Mouse (Mus musculus) lung, embryonic 14.5 days (tissue): ENCODE measurements at regions not wholly inside any gene's neighbourhood (a gene's known extent, or its start where the extent isn't known, plus 50 kb on each side); places are given as distances from the start of the nearest gene placed in this dataset.

Source experiments
- ATAC-seq: fragments of 200-750 bp; cut with Nextera tagmentation; 2 replicates; pipeline ENCODE4 v1.8.0; 2017; ENCODE audit warnings: mild to moderate bottlenecking, moderate TSS enrichment, moderate library complexity; ENCODE audit not compliant: insufficient read depth
- DNase-seq: peaks from one replicate; pipeline ENCODE4 v3.0.0-alpha.2; 2015
- H3K27ac ChIP-seq: fragments of 300-500 bp; sonication (generic); 2 replicates; pipeline ENCODE4 v1.5.1; 2014; ENCODE audit warnings: low read depth, mild to moderate bottlenecking, moderate library complexity
- H3K27me3 ChIP-seq: fragments of 300-500 bp; sonication (generic); 2 replicates; pipeline ENCODE4 v1.6.1; 2014; ENCODE audit warnings: low read length, control low read depth; ENCODE audit not compliant: insufficient read depth
- H3K36me3 ChIP-seq: fragments of 300-500 bp; sonication (generic); 2 replicates; pipeline ENCODE4 v1.6.1; 2014; ENCODE audit warnings: control low read depth; ENCODE audit not compliant: insufficient read depth
- H3K4me1 ChIP-seq: fragments of 300-500 bp; sonication (generic); 2 replicates; pipeline ENCODE4 v1.6.1; 2014; ENCODE audit warnings: antibody characterized with exemption, control low read depth; ENCODE audit not compliant: insufficient read depth
- H3K4me2 ChIP-seq: fragments of 300-500 bp; sonication (generic); 2 replicates; pipeline ENCODE4 v1.6.1; 2014; ENCODE audit warnings: mild to moderate bottlenecking
- H3K4me3 ChIP-seq: fragments of 300-500 bp; sonication (generic); 2 replicates; pipeline ENCODE4 v1.5.1; 2014; ENCODE audit warnings: low read depth, low read length
- H3K9ac ChIP-seq: fragments of 300-500 bp; sonication (generic); 2 replicates; pipeline ENCODE4 v1.6.1; 2014
- H3K9me3 ChIP-seq: fragments of 300-500 bp; sonication (generic); 2 replicates; pipeline ENCODE4 v1.6.1; 2016; ENCODE audit warnings: low read depth, low read length, control low read depth
- CTCF ChIP-seq: IDR thresholded peaks from 2 replicates; pipeline ENCODE4 v1.5.1; 2016; ENCODE audit warnings: antibody characterized with exemption, low read depth
- WGBS: fragments of 180-500 bp; shearing (Covaris S2); extraction: QIAGEN DNeasy Blood & Tissue Kit; methylation state at CpG from one replicate; pipeline ENCODE4 v1.1.7; 2014; 5-methylcytosine and 5-hydroxymethylcytosine counted together

DNA sequence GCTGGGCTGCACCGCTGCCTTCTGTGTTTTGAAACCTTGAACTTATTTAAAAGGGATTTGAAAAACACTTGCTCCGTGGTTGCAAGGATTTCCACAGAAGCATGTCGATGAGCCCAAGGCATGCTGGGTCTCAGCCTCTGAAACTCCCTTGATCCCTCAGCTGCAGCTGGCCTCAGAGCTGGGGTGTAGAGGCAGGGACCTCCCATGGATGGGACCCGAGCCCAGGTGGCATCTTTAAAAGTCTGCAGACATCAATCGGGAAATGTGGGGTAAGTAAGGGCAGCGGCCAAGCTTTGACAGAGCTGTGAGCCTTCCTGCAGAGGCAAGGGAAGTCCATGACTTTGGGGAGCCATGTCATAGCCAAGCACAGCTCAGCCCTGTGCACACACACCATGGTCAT, 207.1 kb downstream of the Cdc5l start:
- no peak for ATAC-seq
- 40% methylated on average over 6 of the region's 6 CpGs for WGBS

DNA sequence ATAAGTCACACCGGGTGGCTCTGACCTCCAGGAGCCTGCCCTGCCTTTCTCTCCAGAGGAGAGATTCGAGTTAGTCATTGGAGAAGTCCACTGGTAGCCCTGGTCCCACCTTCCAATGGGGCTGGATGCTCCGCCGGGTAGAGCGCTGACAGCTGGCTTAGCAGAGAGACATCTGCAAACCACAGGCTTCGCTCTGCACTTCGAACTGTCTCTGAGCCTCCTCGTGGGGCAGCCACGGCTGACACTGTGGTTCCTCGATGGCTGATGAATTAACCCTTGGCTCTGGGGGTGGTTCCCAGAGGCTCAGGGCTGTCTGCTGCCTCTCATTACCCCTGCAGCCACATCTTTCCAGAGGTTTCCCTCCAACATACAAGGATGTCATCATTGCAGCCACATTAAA, 211.9 kb downstream of the Cdc5l start:
- H3K27me3 ChIP-seq: no peaks in the 10 kb centered on the region
- H3K9me3 ChIP-seq: no peaks in the 10 kb centered on the region
- no peak overlapping the region for H3K27ac ChIP-seq
- H3K36me3 ChIP-seq: no peaks in the 10 kb centered on the region
- no peak overlapping the region for H3K9ac ChIP-seq
- no peak for TF ChIP-seq CTCF
- H3K4me3 ChIP-seq: no peak overlapping the region
- WGBS: 45% methylated on average over 10 of the region's 10 CpGs
- ATAC-seq: no peak
- H3K4me1 ChIP-seq: no peaks in the 10 kb centered on the region
- DNase-seq: no peak
- H3K4me2 ChIP-seq: no peak overlapping the region

More for the DNA sequence above, 207.1 kb downstream of the Cdc5l start:
- Histone ChIP-seq H3K4me1 (no peaks in the 10 kb centered on the region), H3K27me3 (no peaks in the 10 kb centered on the region), H3K27ac (no peak overlapping the region), H3K4me2 (no peak overlapping the region), H3K9me3 (no peaks in the 10 kb centered on the region), H3K4me3 (no peak overlapping the region), H3K36me3 (no peaks in the 10 kb centered on the region), H3K9ac (no peak overlapping the region)
- DNase-seq: no peak
- TF ChIP-seq CTCF: no peak

GRCm38 (mm10) chr17:45217126-45217525, 216.4 kb downstream of the Cdc5l start:
- no peak for TF ChIP-seq CTCF
- DNase-seq (no peak), ATAC-seq (no peak)
- no peak overlapping the region for H3K27ac ChIP-seq
- H3K9ac ChIP-seq: no peak overlapping the region
- no peaks in the 10 kb centered on the region for H3K36me3 ChIP-seq
- WGBS: 80% methylated on average over 5 of the region's 5 CpGs
- H3K4me3 ChIP-seq: no peak overlapping the region
- no peaks in the 10 kb centered on the region for H3K4me1 ChIP-seq
- no peak overlapping the region for H3K4me2 ChIP-seq
- no peaks in the 10 kb centered on the region for H3K9me3 ChIP-seq
- no peaks in the 10 kb centered on the region for H3K27me3 ChIP-seq

- ATAC-seq: peak; percentile 71
- H3K36me3 ChIP-seq: no peaks in the 10 kb centered on the region
- WGBS: 61% methylated on average over 15 of the region's 15 CpGs
- no peak for TF ChIP-seq CTCF
- H3K27ac ChIP-seq: peak overlapping the region; percentile 30; the same call in 1 of the 2 replicates
- H3K4me1 ChIP-seq: no peaks in the 10 kb centered on the region
- no peak overlapping the region for H3K9ac ChIP-seq
- no peak overlapping the region for H3K4me2 ChIP-seq
- no peak overlapping the region for H3K4me3 ChIP-seq
- no peak for DNase-seq
- H3K27me3 ChIP-seq: no peaks in the 10 kb centered on the region
- no peaks in the 10 kb centered on the region for H3K9me3 ChIP-seq
Measured at GRCm38 (mm10) chr17:45215067-45216049, 218.2 kb downstream of the Cdc5l start.

DNA sequence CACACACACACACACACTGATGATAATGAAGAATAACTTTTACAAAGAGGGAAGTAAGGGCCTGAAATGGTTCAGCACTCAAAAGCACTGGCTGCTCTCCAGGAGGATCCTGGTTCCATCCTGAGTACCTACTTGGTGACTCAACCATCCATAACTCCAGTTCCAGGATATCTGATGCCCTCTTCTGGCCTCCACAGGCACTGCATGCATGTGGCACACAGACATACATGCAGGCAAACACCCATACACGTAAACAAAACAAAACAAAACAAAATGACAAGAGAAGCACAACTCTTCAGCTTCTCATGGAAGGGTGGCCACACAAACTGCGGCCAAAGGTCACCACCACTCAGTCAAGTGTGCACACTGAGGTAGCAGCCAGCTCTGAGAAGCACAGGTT, 222.6 kb downstream of the Cdc5l start:
- no peaks in the 10 kb centered on the region for H3K9me3 ChIP-seq
- no peak overlapping the region for H3K4me2 ChIP-seq
- no peaks in the 10 kb centered on the region for H3K27me3 ChIP-seq
- H3K4me3 ChIP-seq: no peak overlapping the region
- no peak overlapping the region for H3K27ac ChIP-seq
- WGBS: 80% methylated on average over 2 of the region's 2 CpGs
- DNase-seq: no peak
- no peak for ATAC-seq
- H3K9ac ChIP-seq: no peak overlapping the region
- no peaks in the 10 kb centered on the region for H3K4me1 ChIP-seq
- peak; percentile 54 for TF ChIP-seq CTCF
- no peaks in the 10 kb centered on the region for H3K36me3 ChIP-seq

DNA sequence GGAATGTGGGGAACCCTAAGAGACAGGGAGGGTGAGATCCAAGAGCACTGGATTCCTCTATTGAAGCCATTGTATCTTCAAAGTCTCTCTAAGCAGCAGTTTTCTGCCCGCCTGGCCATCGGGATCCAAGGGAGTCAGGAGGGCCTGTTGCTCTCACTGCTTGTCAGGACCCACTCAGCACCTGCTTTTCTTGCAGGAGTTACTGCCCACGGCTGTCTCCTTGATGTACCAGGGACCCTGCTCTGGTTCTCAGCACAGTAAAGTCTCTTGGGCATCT, 224.2 kb downstream of the Cdc5l start:
- TF ChIP-seq CTCF: no peak
- Histone ChIP-seq H3K4me1 (no peaks in the 10 kb centered on the region), H3K27ac (no peak overlapping the region), H3K9me3 (no peaks in the 10 kb centered on the region), H3K4me2 (no peak overlapping the region), H3K36me3 (no peaks in the 10 kb centered on the region), H3K9ac (no peak overlapping the region), H3K4me3 (no peak overlapping the region), H3K27me3 (no peaks in the 10 kb centered on the region)
- 73% methylated on average over 3 of the region's 3 CpGs for WGBS
- DNase-seq (no peak), ATAC-seq (no peak)

GRCm38 (mm10) chr17:45208596-45209386, 224.7 kb downstream of the Cdc5l start:
- no peak for TF ChIP-seq CTCF
- no peak for DNase-seq
- H3K27ac ChIP-seq: no peak overlapping the region
- no peaks in the 10 kb centered on the region for H3K27me3 ChIP-seq
- no peak overlapping the region for H3K4me3 ChIP-seq
- no peak overlapping the region for H3K4me2 ChIP-seq
- H3K4me1 ChIP-seq: no peaks in the 10 kb centered on the region
- H3K36me3 ChIP-seq: no peaks in the 10 kb centered on the region
- WGBS: 60% methylated on average over 14 of the region's 14 CpGs
- no peak overlapping the region for H3K9ac ChIP-seq
- H3K9me3 ChIP-seq: no peaks in the 10 kb centered on the region
- no peak for ATAC-seq
